Mouse (Mus musculus) liver, adult 2 months (tissue): ENCODE measurements around the gene Mettl2. TPM values are rescaled to one million over a fixed set of nuclear protein-coding genes. Genes with fewer than 3 reads are reported as not detected.

Experiments used
- DNase-seq: peaks from one replicate; pipeline ENCODE4 v3.0.0-alpha.2; 2011; ENCODE audit warnings: low read depth, low spot score; ENCODE audit errors: extremely low read depth
- H3K27ac ChIP-seq: fragments of 200-500 bp; replicated peaks from 2 replicates; pipeline ENCODE4 v1.5.1; 2012; ENCODE audit warnings: low read depth, mild to moderate bottlenecking, control low read depth, inconsistent platforms, low read length; ENCODE audit not compliant: insufficient read depth
- H3K27me3 ChIP-seq: fragments of 200-500 bp; 2 replicates; pipeline ENCODE4 v1.6.1; 2012; ENCODE audit warnings: mild to moderate bottlenecking, moderate library complexity, low read length, inconsistent platforms; ENCODE audit not compliant: control insufficient read depth, insufficient read depth
- H3K36me3 ChIP-seq: fragments of 200-500 bp; 2 replicates; pipeline ENCODE4 v1.6.1; 2012; ENCODE audit warnings: low read length, inconsistent platforms; ENCODE audit not compliant: control insufficient read depth, insufficient read depth
- H3K4me1 ChIP-seq: fragments of 200-500 bp; 2 replicates; pipeline ENCODE4 v1.6.1; 2011; ENCODE audit warnings: low read length; ENCODE audit not compliant: control insufficient read depth, insufficient read depth
- H3K4me3 ChIP-seq: fragments of 200-500 bp; 2 replicates; pipeline ENCODE4 v1.5.1; 2011; ENCODE audit warnings: low read depth, mild to moderate bottlenecking, control low read depth, low read length, moderate library complexity; ENCODE audit not compliant: insufficient read depth
- H3K79me2 ChIP-seq: fragments of 200-500 bp; 2 replicates; pipeline ENCODE4 v1.6.1; 2012; ENCODE audit warnings: inconsistent platforms, mild to moderate bottlenecking, low read length, moderate library complexity; ENCODE audit not compliant: control insufficient read depth, insufficient read depth
- H3K9ac ChIP-seq: fragments of 200-500 bp; 2 replicates; pipeline ENCODE4 v1.6.1; 2012; ENCODE audit warnings: low read depth, mild to moderate bottlenecking, control low read depth, inconsistent platforms, low read length
- CTCF ChIP-seq: fragments of 200-500 bp; IDR thresholded peaks from 2 replicates; pipeline ENCODE4 v1.5.1; 2011; ENCODE audit warnings: low read depth, low read length, control low read depth
- POLR2A ChIP-seq: fragments of 200-500 bp; IDR thresholded peaks from 2 replicates; pipeline ENCODE4 v1.6.1; 2011; ENCODE audit warnings: low read length, control low read depth; ENCODE audit not compliant: insufficient read depth; ENCODE audit errors: extremely low read depth
- WGBS: fragments of 180-500 bp; shearing (Covaris S2); methylation state at CpG from one replicate; pipeline ENCODE4 v1.1.7; 2018; 5-methylcytosine and 5-hydroxymethylcytosine counted together
- polyA plus RNA-seq: library from polyadenylated mRNA; depleted of rRNA; stranded (reverse); fragments of >200 nt; gene quantifications from 2 replicates; pipeline ENCODE4 v1.2.3, GENCODE M21; 2012
- total RNA-seq: library from RNA; depleted of rRNA; stranded (reverse); fragments of >200 nt; gene quantifications from 2 replicates; pipeline ENCODE4 v1.2.3, GENCODE M21; 2014

The Mettl2 gene
- total and polyA plus RNA-seq, 2 experiments: 7.9 to 11.5 TPM

- no peak for TF ChIP-seq POLR2A
- TF ChIP-seq CTCF: no peak
- Histone ChIP-seq H3K27ac (no peak overlapping the region), H3K4me1 (no peaks in the 10 kb centered on the region), H3K9ac (no peak overlapping the region), H3K36me3 (peaks cover 8% of the 10 kb centered on the region), H3K4me3 (no peak overlapping the region), H3K27me3 (no peaks in the 10 kb centered on the region), H3K79me2 (no peaks in the 10 kb centered on the region)
- no peak for DNase-seq
- WGBS: 86% methylated on average over 3 of the region's 3 CpGs
Observed at GRCm38 (mm10) chr11:105144084-105144483, 17.9 kb downstream of the Mettl2 start.

GRCm38 (mm10) chr11:105144508-105145210, 18.4 kb downstream of the Mettl2 start:
- Histone ChIP-seq H3K27ac (no peak overlapping the region), H3K4me1 (no peaks in the 10 kb centered on the region), H3K27me3 (no peaks in the 10 kb centered on the region), H3K4me3 (no peak overlapping the region), H3K36me3 (peaks cover 6% of the 10 kb centered on the region), H3K79me2 (no peaks in the 10 kb centered on the region), H3K9ac (no peak overlapping the region)
- TF ChIP-seq CTCF: no peak
- no peak for TF ChIP-seq POLR2A
- DNase-seq: no peak
- WGBS: 78% methylated on average over 11 of the region's 11 CpGs

GRCm38 (mm10) chr11:105145211-105145610, 19.0 kb downstream of the Mettl2 start:
- no peaks in the 10 kb centered on the region for H3K4me1 ChIP-seq

GRCm38 (mm10) chr11:105146593-105146992, 20.4 kb downstream of the Mettl2 start, which contains the start of gene Gm10842:
Gene Gm10842 (plus strand): TSS chr11:105146893.
- TF ChIP-seq POLR2A: no peak
- no peak for TF ChIP-seq CTCF
- Histone ChIP-seq H3K4me3 (no peak within 1 kb of the TSS), H3K27me3 (no peaks in the 10 kb centered on the region), H3K36me3 (no peaks in the 10 kb centered on the region), H3K27ac (no peak within 1 kb of the TSS), H3K9ac (no peak within 1 kb of the TSS), H3K4me1 (no peaks in the 10 kb centered on the region), H3K79me2 (no peaks in the 10 kb centered on the region)
- 84% methylated on average over 3 of the region's 3 CpGs for WGBS
- DNase-seq: no peak

More at GRCm38 (mm10) chr11:105145211-105145610, 19.0 kb downstream of the Mettl2 start:
- H3K79me2 ChIP-seq: no peaks in the 10 kb centered on the region
- no peak overlapping the region for H3K4me3 ChIP-seq
- DNase-seq: no peak
- H3K27ac ChIP-seq: no peak overlapping the region
- H3K36me3 ChIP-seq: peaks cover under 1% of the 10 kb centered on the region; the same call in 1 of the 2 replicates
- WGBS: 77% methylated on average over 10 of the region's 10 CpGs
- no peak overlapping the region for H3K9ac ChIP-seq
- TF ChIP-seq POLR2A: no peak
- no peak for TF ChIP-seq CTCF
- no peaks in the 10 kb centered on the region for H3K27me3 ChIP-seq

- no peaks in the 10 kb centered on the region for H3K36me3 ChIP-seq
- no peaks in the 10 kb centered on the region for H3K4me1 ChIP-seq
- H3K27me3 ChIP-seq: no peaks in the 10 kb centered on the region
- DNase-seq: no peak
- no peak overlapping the region for H3K4me3 ChIP-seq
- TF ChIP-seq CTCF (no peak), POLR2A (no peak)
- WGBS: 69% methylated on average over 3 of the region's 3 CpGs
- no peak overlapping the region for H3K9ac ChIP-seq
- no peak overlapping the region for H3K27ac ChIP-seq
- no peaks in the 10 kb centered on the region for H3K79me2 ChIP-seq
Observed at GRCm38 (mm10) chr11:105149353-105149752, 23.1 kb downstream of the Mettl2 start.

- H3K4me3 ChIP-seq: no peak overlapping the region
- H3K36me3 ChIP-seq: no peaks in the 10 kb centered on the region
- H3K9ac ChIP-seq: no peak overlapping the region
- H3K27ac ChIP-seq: no peak overlapping the region
- H3K79me2 ChIP-seq: no peaks in the 10 kb centered on the region
- no peaks in the 10 kb centered on the region for H3K27me3 ChIP-seq
- WGBS: 95% methylated on average over 1 of the region's 1 CpGs
- no peaks in the 10 kb centered on the region for H3K4me1 ChIP-seq
- no peak for TF ChIP-seq CTCF
- TF ChIP-seq POLR2A: no peak
- no peak for DNase-seq
Observed at GRCm38 (mm10) chr11:105149766-105150165, 23.5 kb downstream of the Mettl2 start.
